Mouse (Mus musculus) liver, adult (tissue): ENCODE measurements around the gene Prkaca.

Experiments
- GATA4 ChIP-seq: IDR thresholded peaks from 2 replicates; pipeline ENCODE4 v1.6.1; 2014; ENCODE audit warnings: mild to moderate bottlenecking, low read length; ENCODE audit not compliant: insufficient replicate concordance

Prkaca gene

DNA sequence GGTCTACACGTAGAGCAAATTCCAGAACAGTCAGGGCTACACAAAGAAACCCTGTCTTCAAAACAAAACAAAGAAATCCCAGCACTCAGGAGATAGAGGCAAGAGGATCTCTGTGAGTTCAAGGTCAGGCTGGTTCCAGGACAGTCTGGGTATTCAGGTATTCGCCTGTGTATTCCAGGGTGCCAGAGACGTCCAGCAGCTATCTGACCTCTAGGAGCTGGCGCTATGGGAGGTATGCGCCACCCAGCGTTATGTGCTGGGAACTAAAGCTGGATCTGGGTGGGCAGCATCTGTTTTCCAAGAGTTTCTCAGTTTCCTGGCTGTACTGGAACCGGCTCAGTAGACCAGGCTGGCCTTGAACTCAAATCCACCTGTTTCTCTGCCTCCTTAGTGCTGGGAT lies 35.6 kb downstream of the Prkaca start:
- no peak for TF ChIP-seq GATA4

DNA sequence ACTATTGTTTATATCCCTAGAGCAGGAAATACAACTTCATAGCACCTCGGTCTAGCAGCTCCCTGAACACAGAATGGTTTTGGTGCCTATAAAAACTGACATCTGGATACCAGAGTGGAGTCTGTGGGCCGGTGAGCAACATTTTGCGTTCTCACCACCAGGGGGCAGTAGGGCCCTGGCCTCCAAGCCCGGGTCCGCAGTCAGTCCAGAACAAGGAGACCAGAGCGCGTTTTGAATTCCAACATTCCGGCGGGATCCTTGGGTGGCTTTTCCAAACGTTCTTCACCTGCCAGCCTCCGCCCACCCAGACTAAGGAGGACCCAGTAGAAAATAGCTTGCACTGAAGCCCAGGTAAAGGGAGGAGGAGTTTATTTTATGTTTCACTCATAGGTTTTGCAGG lies 37.1 kb downstream of the Prkaca start:
- no peak for TF ChIP-seq GATA4

DNA sequence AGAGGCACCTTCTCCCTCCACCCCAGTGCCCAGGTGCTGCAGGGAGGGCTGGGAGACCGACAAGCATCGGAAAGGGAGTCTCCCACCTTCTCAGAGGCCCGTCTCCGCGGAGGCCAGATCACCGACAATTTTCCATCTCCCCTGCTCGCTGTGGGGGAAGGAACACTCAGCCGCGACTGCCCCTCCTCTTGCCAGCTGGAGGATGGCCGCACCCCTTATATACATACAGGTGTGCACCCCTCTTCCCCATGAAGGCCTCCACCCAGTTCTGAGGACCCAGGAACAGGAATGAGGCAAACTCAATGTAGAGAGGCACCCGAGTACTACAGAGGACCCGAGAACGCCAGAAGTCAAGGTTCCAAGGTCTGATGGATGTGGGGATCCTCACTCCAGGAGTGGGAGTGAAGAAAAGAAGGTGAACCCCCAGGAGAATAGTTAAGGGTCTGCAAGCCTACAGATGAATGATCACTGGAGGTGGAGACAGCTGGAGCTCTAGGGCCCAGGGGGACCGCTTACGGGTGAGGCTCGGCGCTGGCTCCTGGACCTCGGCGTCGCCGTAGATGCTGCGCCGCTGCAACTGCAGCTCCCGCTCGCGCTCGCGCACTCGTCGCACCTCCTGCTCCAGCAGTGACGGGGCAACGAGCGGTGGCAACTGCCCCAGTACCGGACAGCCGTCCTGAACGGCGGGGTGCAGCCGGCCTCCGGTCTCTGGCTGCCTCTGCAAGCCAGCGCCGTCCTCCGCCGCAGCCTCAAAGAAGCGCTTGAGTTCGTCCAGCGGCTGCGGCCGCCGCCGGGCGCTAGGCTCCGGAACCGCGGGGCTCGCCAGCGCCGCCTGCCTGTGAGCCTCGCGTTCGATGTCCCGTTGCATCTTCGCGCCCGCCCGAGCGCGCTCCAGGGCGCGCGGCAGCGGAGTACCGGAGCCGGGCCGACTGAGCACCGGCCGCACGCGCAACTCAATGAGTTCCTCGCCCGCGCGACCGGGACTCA lies 38.1 kb downstream of the Prkaca start:
- TF ChIP-seq GATA4, result no peak

DNA sequence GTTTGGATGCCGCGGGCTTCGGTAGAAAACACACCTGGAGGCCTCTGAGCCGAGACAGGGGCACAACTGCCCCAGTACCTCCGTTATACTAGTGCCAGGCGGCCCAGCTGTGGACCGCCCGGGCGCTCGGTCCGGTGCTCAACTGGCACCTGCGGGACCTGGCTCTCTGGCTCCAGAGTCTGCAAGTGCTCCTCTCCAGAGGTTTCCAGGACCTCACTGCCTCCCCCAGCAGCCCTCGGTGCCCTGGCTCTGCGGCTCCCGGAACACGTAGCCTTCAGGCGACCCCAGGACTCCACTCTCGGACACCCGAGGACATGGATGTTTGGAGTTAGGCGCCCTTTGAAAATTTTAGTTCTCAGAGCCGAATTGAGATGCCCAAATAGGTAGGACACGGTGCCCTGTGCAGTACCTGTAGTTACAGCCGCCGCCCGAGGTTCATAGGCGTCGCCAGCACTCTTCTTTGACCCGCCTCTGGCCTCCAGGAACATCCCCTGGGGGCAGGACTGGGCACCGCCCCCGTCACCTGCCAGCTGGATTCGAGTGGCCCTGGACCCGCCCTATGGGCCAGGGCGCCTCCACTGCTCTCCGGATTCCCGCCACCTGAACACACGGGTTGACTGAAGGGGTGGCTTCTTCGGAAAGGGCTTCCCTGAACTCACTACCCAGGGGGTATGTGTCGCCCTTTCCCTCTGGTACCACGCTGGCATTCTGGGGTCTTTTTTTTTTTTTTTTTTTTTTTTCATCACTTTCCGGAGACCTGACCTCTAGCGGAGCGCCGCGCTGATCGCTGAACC lies 39.1 kb downstream of the Prkaca start, which contains the start of gene 2210011C24Rik:
2210011C24Rik (minus strand) TSS at position 467 of the 794 bp plus-strand sequence.
- TF ChIP-seq GATA4, result no peak

DNA sequence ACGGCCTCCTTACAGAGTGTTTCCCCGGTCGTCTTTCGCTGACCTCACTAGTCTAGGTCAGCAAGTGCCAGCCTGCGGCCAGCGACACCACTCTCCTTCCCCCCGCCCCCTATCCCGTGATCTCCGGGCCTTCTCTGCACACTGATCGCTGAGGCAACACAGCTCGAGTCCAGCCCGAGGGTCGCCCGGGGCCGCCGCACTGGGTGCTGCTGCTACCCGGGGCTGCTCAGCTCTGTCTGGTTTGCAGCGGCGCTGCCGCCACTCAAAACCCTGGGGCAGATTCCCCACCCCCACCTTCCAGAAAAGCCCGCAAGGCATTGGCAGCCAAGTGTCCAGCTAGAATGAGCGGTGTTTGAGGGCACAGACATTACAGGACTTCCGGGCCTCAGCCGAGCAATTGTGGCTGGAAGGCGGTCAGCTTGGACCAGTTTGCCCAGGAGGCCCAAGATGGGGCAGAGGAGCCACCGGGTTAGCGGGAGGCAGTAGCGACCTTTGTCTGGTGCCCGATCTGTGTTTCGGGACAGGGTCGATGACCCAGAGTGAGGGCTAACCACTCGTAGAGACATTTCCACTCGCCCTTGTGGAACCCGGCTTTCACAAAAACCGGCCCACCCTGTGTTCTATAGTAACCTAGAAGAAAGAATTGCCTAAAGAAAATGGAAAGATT lies 39.8 kb downstream of the Prkaca start:
- no peak for TF ChIP-seq GATA4

DNA sequence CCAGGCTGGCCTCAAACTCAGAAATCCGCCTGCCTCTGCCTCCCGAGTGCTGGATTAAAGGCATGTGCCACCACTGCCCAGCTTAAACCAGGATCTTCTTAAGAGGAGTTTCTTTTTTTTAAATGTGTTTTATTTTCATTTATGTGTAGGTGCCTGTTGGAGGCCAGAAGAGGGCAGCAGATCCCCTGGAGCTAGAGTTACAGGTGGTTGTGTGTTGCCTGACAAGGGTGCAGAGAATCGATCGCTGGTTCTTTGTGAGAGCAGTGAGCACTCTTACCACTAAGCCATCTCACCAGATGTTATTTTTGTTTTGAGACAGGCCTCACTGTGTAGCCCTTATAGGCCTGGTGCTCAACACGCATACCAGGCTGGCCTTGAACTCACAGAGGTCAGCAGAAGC lies 43.0 kb downstream of the Prkaca start:
- no peak for TF ChIP-seq GATA4

DNA sequence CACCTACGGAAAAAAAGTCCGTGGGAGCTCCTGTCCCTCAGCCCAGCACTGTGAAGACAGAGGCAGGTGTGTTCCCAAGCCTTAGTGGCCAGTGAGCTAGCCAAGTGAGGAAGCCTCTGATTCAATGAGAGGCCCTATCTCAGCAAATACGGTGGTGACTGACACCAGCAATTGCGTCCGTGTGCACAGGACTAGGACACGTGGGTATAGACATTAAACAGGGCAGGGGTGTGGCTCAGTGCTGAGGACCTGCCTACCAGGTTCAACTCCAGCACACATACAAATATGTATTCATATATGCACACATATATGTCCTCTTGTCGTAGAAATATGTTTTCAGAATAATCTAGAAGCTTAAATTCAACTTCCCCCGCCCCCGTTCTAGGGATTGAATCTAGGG lies 46.9 kb downstream of the Prkaca start:
- TF ChIP-seq GATA4, result no peak

DNA sequence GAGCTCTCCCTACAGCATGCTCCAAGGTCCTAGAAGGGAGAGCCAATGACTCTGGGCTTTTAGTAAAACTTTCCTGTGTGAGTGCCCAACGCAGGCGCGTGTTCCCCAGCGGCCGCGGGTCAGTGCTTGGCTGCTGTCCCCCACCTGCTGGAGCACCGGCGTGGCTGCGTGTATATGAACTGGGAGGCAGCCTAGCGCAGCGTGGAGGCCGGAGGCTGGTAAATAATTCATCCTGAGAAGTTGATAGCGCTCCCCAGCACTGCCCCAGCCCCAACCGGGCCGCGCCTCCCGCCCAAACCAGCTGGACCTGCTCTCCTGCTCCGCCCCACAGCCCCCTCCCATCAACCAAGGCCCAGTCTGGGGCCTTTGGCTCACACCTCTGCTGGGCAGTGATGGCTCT lies 48.3 kb downstream of the Prkaca start, which contains the start of gene Palm3:
Palm3 (plus strand) TSS at position 376 of the 400 bp plus-strand sequence.
- no peak for TF ChIP-seq GATA4

DNA sequence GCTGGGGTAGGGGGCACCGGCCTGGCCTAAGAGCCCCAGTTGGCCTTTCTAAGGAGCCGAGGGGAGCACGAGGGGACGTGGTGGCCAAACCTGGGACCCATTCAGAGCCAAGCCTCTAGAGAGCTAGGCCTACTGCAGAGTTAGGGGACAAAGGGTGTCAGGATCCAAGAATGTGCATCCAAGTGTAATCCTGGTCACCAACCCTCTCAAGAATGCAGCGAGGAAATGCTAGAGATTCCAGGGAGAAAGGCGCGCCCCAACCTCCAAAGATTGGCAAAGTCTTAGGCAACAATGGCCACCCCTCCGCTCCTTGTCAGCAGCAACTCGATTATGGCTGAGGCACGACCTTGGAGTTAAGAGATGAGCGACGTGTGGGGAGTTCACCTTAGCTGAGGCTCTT lies 48.8 kb downstream of the Prkaca start:
- no peak for TF ChIP-seq GATA4

DNA sequence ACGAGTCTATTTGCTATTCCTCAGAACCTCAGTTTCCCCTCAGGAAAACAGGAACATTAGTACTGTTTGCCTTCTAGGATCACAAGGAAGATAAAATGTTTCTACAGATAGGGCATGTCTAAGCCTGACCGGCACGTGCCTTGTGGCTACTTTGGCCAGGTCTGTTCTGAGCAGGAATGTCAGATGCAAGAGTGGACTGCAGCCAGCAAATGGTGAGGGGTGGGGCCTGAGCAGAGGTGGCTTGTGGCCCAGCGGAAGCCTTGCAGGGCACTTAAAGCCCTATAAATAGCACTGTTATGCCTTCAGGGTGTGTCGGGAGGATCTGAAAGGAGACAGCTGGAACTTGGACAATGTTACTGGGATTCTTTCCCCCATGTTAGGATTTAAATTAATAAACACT lies 50.3 kb downstream of the Prkaca start:
- TF ChIP-seq GATA4, result no peak

DNA sequence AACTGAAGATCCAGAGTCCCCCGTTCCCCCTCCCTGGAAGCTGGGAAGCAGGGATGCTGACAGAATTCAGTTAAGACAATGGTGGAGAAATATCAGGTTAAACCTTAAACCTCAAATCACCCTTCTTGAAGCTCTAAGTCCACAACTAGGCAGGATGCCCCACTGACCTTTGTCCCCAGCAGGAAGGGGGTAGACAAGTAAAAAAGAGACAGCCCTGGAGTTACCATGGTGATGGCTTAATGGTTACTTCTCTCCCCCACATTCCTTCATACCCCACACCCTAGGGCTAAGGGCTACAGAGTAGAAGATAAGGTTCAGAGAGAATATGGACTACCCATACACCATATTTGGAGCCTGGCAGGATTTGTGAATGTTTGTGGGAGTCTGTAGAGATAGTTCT lies 50.8 kb downstream of the Prkaca start:
- TF ChIP-seq GATA4, result no peak

DNA sequence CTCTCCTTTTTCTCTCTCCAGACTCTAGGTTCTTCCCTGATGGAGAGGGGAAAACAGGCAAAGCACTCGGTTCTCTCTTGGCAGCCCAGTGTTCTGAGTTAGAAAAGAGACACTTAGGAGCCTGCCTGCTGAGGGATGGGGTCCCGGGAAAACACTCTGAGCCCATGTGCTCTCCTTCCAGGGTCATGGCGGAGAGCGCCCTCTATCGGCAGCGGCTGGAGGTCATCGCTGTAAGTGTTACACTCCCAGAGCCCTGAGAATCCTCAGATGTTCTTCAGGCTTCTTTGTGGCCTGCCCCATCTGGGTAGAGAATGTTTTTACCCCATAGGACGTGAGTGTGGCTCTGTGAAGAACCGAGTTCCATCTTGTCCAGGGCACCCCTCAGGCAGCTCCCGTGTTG lies 51.4 kb downstream of the Prkaca start:
- no peak for TF ChIP-seq GATA4

DNA sequence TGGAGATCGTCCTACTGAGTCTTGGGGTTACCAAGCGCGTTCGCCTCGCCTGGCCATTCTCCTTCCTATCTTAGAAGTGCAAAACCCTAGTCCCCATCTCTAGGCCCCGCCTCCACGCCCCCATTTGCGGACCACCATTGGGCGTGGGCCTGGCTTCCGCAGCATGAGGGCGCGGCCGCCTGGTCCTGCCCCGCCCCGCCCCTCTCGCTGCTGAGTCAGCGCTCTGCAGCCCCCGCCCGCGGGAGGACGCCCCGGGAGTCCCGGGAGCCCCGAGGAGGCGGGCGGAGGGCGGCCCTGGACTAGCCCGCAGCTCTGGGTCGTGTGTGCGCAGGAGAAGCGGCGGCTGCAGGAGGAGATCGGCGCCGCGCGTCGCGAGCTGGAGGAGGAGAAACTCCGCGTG lies 53.1 kb downstream of the Prkaca start:
- no peak for TF ChIP-seq GATA4

DNA sequence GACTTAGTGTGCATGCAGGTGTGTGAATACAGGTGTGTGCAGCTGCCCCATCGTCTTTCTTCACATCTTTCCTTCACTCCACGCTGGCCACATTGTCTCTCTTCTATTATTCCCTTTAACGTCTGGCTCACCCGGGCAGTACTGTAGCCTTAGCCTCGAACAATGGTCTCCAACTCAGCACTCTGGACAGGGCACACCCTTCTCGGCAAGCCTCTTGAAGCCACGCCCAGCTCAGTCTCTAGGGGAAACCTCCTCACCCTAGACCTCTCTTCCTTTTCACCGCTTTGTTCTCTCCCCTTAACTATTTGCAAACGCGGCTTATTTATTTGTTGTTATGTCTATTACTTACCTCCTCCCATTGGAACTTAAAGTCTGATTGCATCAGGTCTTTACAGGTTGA lies 54.7 kb downstream of the Prkaca start:
- no peak for TF ChIP-seq GATA4

DNA sequence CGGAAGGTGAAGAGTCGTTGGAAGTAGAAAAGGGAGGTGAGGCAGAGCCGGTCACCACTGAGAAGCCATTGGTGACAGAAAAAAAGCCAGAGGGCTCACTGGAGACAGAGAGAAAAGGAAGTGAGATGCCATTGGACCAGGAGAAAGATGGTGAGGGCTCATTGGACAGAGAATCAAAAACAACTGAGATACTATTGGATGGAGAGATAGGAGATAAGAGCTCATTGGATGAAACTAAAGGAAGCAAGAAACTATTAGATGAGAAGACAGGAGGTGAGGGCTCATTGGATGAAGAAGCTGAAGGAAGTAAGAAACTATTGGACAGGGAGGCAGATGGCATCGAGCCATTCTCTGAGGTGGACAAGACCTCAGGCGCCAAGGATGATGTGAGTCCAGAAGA lies 56.5 kb downstream of the Prkaca start:
- TF ChIP-seq GATA4, result no peak
